ENCODE assay signal across 23 mouse cellular contexts in genomic region chr2:85013826-85014587, GRCm38 (mm10). TPM values are rescaled to one million over a fixed set of nuclear protein-coding genes. Genes with fewer than 3 reads are reported as not detected.
DNase-seq lines count a peak whose midpoint lies in the region; ATAC-seq and TF ChIP-seq lines count a peak whose summit lies in the region.
"Had no signal": no experiment of that assay in that cellular context is flagged by ENCODE, and none has a peak within 500 bp of the region (broad histone marks: within the 10 kb centered on the region; RNA-seq: fewer than 3 reads in every experiment).

No protein-coding gene starts in this region.

- TF ChIP-seq EP300 in stomach, postnatal 0 days (optimal IDR thresholded peaks at IDR 0.05) = no peak

- no peak for ATAC-seq in erythroblast, adult 5-6 weeks (replicated peaks; ENCODE audit: low FRiP score, poor library complexity, severe bottlenecking)
- ATAC-seq in neural tube, embryonic 13.5 days (ENCODE audit: low read depth) = no peak
- no peak for ATAC-seq in liver, embryonic 15.5 days (ENCODE audit: insufficient read depth)
- no peak for ATAC-seq in stomach, postnatal 0 days (ENCODE audit: low FRiP score, low TSS enrichment)

- WGBS in neural tube, embryonic 13.5 days = 87% methylated on average over 5 of the region's 5 CpGs
- WGBS in liver, embryonic 15.5 days (ENCODE audit: insufficient replicate concordance) = 50% methylated on average over 5 of the region's 5 CpGs
- 69% methylated on average over 5 of the region's 5 CpGs for WGBS in stomach, postnatal 0 days

- peak overlapping the region; percentile 63 for H3K4me3 ChIP-seq in erythroblast, embryonic 14.5 days (replicated peaks)
- no peak overlapping the region for H3K4me3 ChIP-seq in neural tube, embryonic 13.5 days
- 0 out of 2 replicates have a peak overlapping the region, but pooled peaks have one; percentile 46 for H3K4me3 ChIP-seq in liver, embryonic 15.5 days (replicated peaks)
- no peak overlapping the region for H3K4me3 ChIP-seq in stomach, postnatal 0 days (ENCODE audit: low read depth, low read length)
- H3K4me3 ChIP-seq: forebrain, embryonic 15.5 days; hindbrain, embryonic 10.5 days had no signal

- H3K27me3 ChIP-seq in erythroblast, embryonic 14.5 days (ENCODE audit: control insufficient read depth) = no peaks in the 10 kb centered on the region
- H3K27me3 ChIP-seq in neural tube, embryonic 13.5 days = no peaks in the 10 kb centered on the region
- peaks cover 5% of the 10 kb centered on the region; the same call in 1 of the 2 replicates for H3K27me3 ChIP-seq in liver, embryonic 15.5 days
- no peaks in the 10 kb centered on the region for H3K27me3 ChIP-seq in stomach, postnatal 0 days (ENCODE audit: control insufficient read depth, insufficient read depth, low read length)
- H3K27me3 ChIP-seq: forebrain, embryonic 15.5 days had no signal

- no peak for DNase-seq in neural tube, embryonic 10.5 days (ENCODE audit: extremely low spot score, low spot score)
- no peak for DNase-seq in stomach, postnatal 0 days (ENCODE audit: low spot score)
- no peak for DNase-seq in cerebellum, postnatal 36 days
- DNase-seq in embryo, embryonic 9.5 days (ENCODE audit: extremely low spot score) = no peak
- DNase-seq: adrenal gland, adult 2 months; cerebellum, adult 2 months; gastrocnemius, postnatal 25 days; kidney, postnatal 10 days; thymus, postnatal 36 days had no signal

- H3K4me1 ChIP-seq in erythroblast, embryonic 14.5 days (ENCODE audit: control insufficient read depth) = peaks cover 67% of the 10 kb centered on the region
- peaks cover 17% of the 10 kb centered on the region for H3K4me1 ChIP-seq in neural tube, embryonic 13.5 days (replicated peaks)
- H3K4me1 ChIP-seq in liver, embryonic 15.5 days (replicated peaks) = peaks cover 60% of the 10 kb centered on the region
- H3K4me1 ChIP-seq in stomach, postnatal 0 days (replicated peaks; ENCODE audit: control insufficient read depth, insufficient read depth) = no peaks in the 10 kb centered on the region
- H3K4me1 ChIP-seq: forebrain, embryonic 15.5 days; hindbrain, embryonic 10.5 days had no signal

- H3K27ac ChIP-seq in neural tube, embryonic 13.5 days (replicated peaks) = 0 out of 2 replicates have a peak overlapping the region, but pooled peaks have one; percentile 11
- peak overlapping the region; percentile 97 for H3K27ac ChIP-seq in liver, embryonic 15.5 days (replicated peaks)
- H3K27ac ChIP-seq in stomach, postnatal 0 days (replicated peaks) = no peak overlapping the region
- H3K27ac ChIP-seq: forebrain, embryonic 15.5 days; hindbrain, embryonic 10.5 days; macrophage had no signal

- H3K9me3 ChIP-seq in erythroblast, embryonic 14.5 days (ENCODE audit: control insufficient read depth, low read length) = no peaks in the 10 kb centered on the region
- no peaks in the 10 kb centered on the region for H3K9me3 ChIP-seq in neural tube, embryonic 13.5 days
- H3K9me3 ChIP-seq in liver, embryonic 15.5 days (replicated peaks) = no peaks in the 10 kb centered on the region
- no peaks in the 10 kb centered on the region for H3K9me3 ChIP-seq in stomach, postnatal 0 days (ENCODE audit: control insufficient read depth, low read length)
- H3K9me3 ChIP-seq: forebrain, embryonic 15.5 days; hindbrain, embryonic 10.5 days had no signal

- no peak overlapping the region for H3K4me2 ChIP-seq in neural tube, embryonic 13.5 days
- H3K4me2 ChIP-seq in liver, embryonic 15.5 days = peak overlapping the region; percentile 75
- H3K4me2 ChIP-seq in stomach, postnatal 0 days (replicated peaks; ENCODE audit: low read depth) = no peak overlapping the region
- H3K4me2 ChIP-seq: forebrain, embryonic 15.5 days had no signal

- peaks cover 4% of the 10 kb centered on the region for H3K36me3 ChIP-seq in erythroblast, embryonic 14.5 days (ENCODE audit: control insufficient read depth)
- H3K36me3 ChIP-seq in neural tube, embryonic 13.5 days = no peaks in the 10 kb centered on the region
- no peaks in the 10 kb centered on the region for H3K36me3 ChIP-seq in liver, embryonic 15.5 days (replicated peaks)
- H3K36me3 ChIP-seq in stomach, postnatal 0 days (ENCODE audit: control insufficient read depth, insufficient read depth, low read length) = no peaks in the 10 kb centered on the region
- H3K36me3 ChIP-seq: forebrain, embryonic 15.5 days; hindbrain, embryonic 10.5 days had no signal

- no peak overlapping the region for H3K9ac ChIP-seq in neural tube, embryonic 13.5 days
- H3K9ac ChIP-seq in liver, embryonic 15.5 days = peak overlapping the region; percentile 61; the same call in 1 of the 2 replicates
- no peak overlapping the region for H3K9ac ChIP-seq in stomach, postnatal 0 days (ENCODE audit: low read length)
- H3K9ac ChIP-seq: forebrain, embryonic 15.5 days had no signal

- peak; percentile 14; the same call in 1 of the 2 replicates for TF ChIP-seq CTCF in stomach, postnatal 0 days (IDR thresholded peaks at IDR 0.05; ENCODE audit: low read depth)

RNA-seq across cellular contexts. Expression of gene Ssrp1, which starts 23.0 kb away (rescaled TPM):
- 10.0 and 10.9 TPM in 2 replicates for polyA plus RNA-seq in erythroblast, embryonic 14.5 days (2012)
- 54.8 and 61.9 TPM in 2 replicates for total RNA-seq in erythroblast, adult 5-6 weeks (2015; ENCODE audit: low replicate concordance)
- total RNA-seq in erythroblast, adult 5-6 weeks (2017; ENCODE audit: low replicate concordance) = 111 and 113 TPM in 2 replicates
- polyA plus RNA-seq in neural tube, embryonic 13.5 days (2015; fragmentation: Nextera tagmentation; extraction: Ambion mirVana) = 165 and 186 TPM in 2 replicates
- polyA plus RNA-seq in liver, embryonic 15.5 days (2015; fragmentation: Nextera tagmentation; extraction: Ambion mirVana) = 145 and 148 TPM in 2 replicates
- polyA plus RNA-seq in stomach, postnatal 0 days (2015; fragmentation: Nextera tagmentation; extraction: Ambion mirVana) = 84.8 and 90.0 TPM in 2 replicates

RNA-seq across cellular contexts. Expression of gene P2rx3, which starts 23.3 kb away (rescaled TPM):
- not detected in 2 replicates for polyA plus RNA-seq in erythroblast, embryonic 14.5 days (2012)
- total RNA-seq in erythroblast, adult 5-6 weeks (2015; ENCODE audit: low replicate concordance) = not detected in 2 replicates
- total RNA-seq in erythroblast, adult 5-6 weeks (2017; ENCODE audit: low replicate concordance) = not detected in 2 replicates
- 65.1 and 76.0 TPM in 2 replicates for polyA plus RNA-seq in neural tube, embryonic 13.5 days (2015; fragmentation: Nextera tagmentation; extraction: Ambion mirVana)
- 0.25 and 0.30 TPM in 2 replicates for polyA plus RNA-seq in liver, embryonic 15.5 days (2015; fragmentation: Nextera tagmentation; extraction: Ambion mirVana)
- 0.62 and 0.73 TPM in 2 replicates for polyA plus RNA-seq in stomach, postnatal 0 days (2015; fragmentation: Nextera tagmentation; extraction: Ambion mirVana)
- total RNA-seq: neutrophil, adult 5-6 weeks had no signal
- polyA plus RNA-seq: macrophage had no signal

RNA-seq across cellular contexts. Expression of gene Prg3, which starts 26.0 kb away (rescaled TPM):
- polyA plus RNA-seq in erythroblast, embryonic 14.5 days (2012) = 0.04 TPM in 1 of 2 replicates, not detected in the other
- 21.7 and 30.7 TPM in 2 replicates for total RNA-seq in erythroblast, adult 5-6 weeks (2015; ENCODE audit: low replicate concordance)
- 20.4 and 21.9 TPM in 2 replicates for total RNA-seq in erythroblast, adult 5-6 weeks (2017; ENCODE audit: low replicate concordance)
- polyA plus RNA-seq in neural tube, embryonic 13.5 days (2015; fragmentation: Nextera tagmentation; extraction: Ambion mirVana) = not detected in 2 replicates
- polyA plus RNA-seq in liver, embryonic 15.5 days (2015; fragmentation: Nextera tagmentation; extraction: Ambion mirVana) = 1.8 and 6.4 TPM in 2 replicates
- polyA plus RNA-seq in stomach, postnatal 0 days (2015; fragmentation: Nextera tagmentation; extraction: Ambion mirVana) = not detected in 2 replicates
- total RNA-seq: adrenal gland, adult 2 months; gastrocnemius, postnatal 25 days; layer of hippocampus, postnatal 10 days; left cerebral cortex, postnatal 25 days; liver, adult 2 months; neutrophil, adult 5-6 weeks had no signal
- polyA plus RNA-seq: adrenal gland, adult 2 months; brain, embryonic 14.5 days; cerebellum, adult 2 months; forebrain, embryonic 15.5 days; hindbrain, embryonic 10.5 days; intestine, embryonic 14.5 days; liver, adult 2 months; macrophage; small intestine, adult 2 months had no signal

RNA-seq across cellular contexts. Expression of gene Prg2, which starts 33.7 kb away (rescaled TPM):
- 0.11 TPM in 1 of 2 replicates, not detected in the other for polyA plus RNA-seq in erythroblast, embryonic 14.5 days (2012)
- 140 and 215 TPM in 2 replicates for total RNA-seq in erythroblast, adult 5-6 weeks (2015; ENCODE audit: low replicate concordance)
- 429 and 503 TPM in 2 replicates for total RNA-seq in erythroblast, adult 5-6 weeks (2017; ENCODE audit: low replicate concordance)
- 0.71 and 1.4 TPM in 2 replicates for polyA plus RNA-seq in neural tube, embryonic 13.5 days (2015; fragmentation: Nextera tagmentation; extraction: Ambion mirVana)
- polyA plus RNA-seq in liver, embryonic 15.5 days (2015; fragmentation: Nextera tagmentation; extraction: Ambion mirVana) = 26.7 and 68.4 TPM in 2 replicates
- 0.16 TPM in 1 of 2 replicates, not detected in the other for polyA plus RNA-seq in stomach, postnatal 0 days (2015; fragmentation: Nextera tagmentation; extraction: Ambion mirVana)
- total RNA-seq: adrenal gland, adult 2 months; gastrocnemius, postnatal 25 days; layer of hippocampus, postnatal 10 days; left cerebral cortex, postnatal 25 days; liver, adult 2 months had no signal
- polyA plus RNA-seq: adrenal gland, adult 2 months; forebrain, embryonic 15.5 days; hindbrain, embryonic 10.5 days; intestine, embryonic 14.5 days had no signal

RNA-seq across cellular contexts. Expression of gene Tnks1bp1, which starts 33.8 kb away (rescaled TPM):
- 0.11 and 0.17 TPM in 2 replicates for polyA plus RNA-seq in erythroblast, embryonic 14.5 days (2012)
- not detected in 2 replicates for total RNA-seq in erythroblast, adult 5-6 weeks (2015; ENCODE audit: low replicate concordance)
- 1.2 and 1.5 TPM in 2 replicates for total RNA-seq in erythroblast, adult 5-6 weeks (2017; ENCODE audit: low replicate concordance)
- 22.6 and 23.4 TPM in 2 replicates for polyA plus RNA-seq in neural tube, embryonic 13.5 days (2015; fragmentation: Nextera tagmentation; extraction: Ambion mirVana)
- 4.8 and 5.1 TPM in 2 replicates for polyA plus RNA-seq in liver, embryonic 15.5 days (2015; fragmentation: Nextera tagmentation; extraction: Ambion mirVana)
- polyA plus RNA-seq in stomach, postnatal 0 days (2015; fragmentation: Nextera tagmentation; extraction: Ambion mirVana) = 32.9 and 34.0 TPM in 2 replicates

Comparison
In these comparisons a context has a peak if more than half of its experiments do, and no peak if none do; other contexts are left out.
1. H3K4me3 ChIP-seq: peak in erythroblast, embryonic 14.5 days (single experiment) and liver, embryonic 15.5 days (single experiment); none in neural tube, embryonic 13.5 days (single experiment) and stomach, postnatal 0 days (single experiment).
2. RNA of gene P2rx3, which starts 23.3 kb away (polyA plus RNA-seq): 65.1 to 76.0 TPM in neural tube, embryonic 13.5 days; 0.62 to 0.73 TPM in stomach, postnatal 0 days, 0.25 to 0.30 TPM in liver, embryonic 15.5 days and not detected in erythroblast, embryonic 14.5 days; every median in the first group is over 10 times any median in the second.